Mouse (Mus musculus) WW6 (cell line): ENCODE results near the gene Vps53.
A peak's percentile ranks its signal among the peaks of the same experiment; 100 is the strongest.
"Not testable (repeated sequence)": the region's sequence is repeated elsewhere in the genome, so short reads cannot be mapped to it uniquely, and the experiment has no call there.

ENCODE experiments used
- DNase-seq: peaks from one replicate; pipeline ENCODE4 v3.0.0-alpha.2; 2013; ENCODE audit warnings: low read depth, low spot score

The Vps53 gene

DNA sequence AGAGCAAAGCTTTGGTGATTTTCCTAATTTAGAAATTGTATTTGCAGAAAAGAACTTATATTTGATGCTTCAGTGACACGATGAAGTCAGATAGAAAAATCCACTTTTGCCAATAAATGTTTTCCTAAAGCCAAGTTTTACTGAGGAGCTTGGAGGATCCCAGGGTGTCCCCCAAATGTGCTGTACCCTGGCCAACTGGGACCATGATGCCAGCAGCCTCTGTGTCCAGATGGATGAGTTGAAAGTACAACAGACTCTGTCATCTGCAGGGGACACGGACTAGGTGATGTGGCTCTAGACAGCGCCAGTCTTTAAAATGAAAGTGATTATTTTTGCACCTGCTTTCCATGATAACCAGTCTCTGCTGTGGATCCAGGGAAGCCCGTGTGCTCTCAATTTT lies 159.6 kb downstream of the Vps53 start:
- no peak for DNase-seq

DNA sequence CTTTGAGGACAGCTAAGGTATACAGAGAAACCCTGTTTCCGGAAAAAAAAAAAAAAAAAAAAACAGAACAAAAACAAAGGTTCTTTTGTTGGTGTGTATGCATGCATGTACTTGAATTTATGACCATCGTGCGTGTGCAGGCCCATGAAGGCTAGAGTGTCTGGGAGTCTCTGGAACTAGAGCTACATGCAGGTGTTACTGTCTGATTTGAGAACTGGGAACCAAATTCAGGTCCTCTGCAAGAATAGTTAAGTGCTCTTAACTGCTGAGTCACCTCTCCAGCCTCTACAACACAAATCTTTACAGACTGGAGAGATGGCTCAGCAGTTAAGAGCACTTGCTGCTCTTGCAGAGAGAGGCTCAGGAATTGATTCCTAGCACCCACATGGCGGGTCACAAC lies 163.6 kb downstream of the Vps53 start:
- no peak for DNase-seq

DNA sequence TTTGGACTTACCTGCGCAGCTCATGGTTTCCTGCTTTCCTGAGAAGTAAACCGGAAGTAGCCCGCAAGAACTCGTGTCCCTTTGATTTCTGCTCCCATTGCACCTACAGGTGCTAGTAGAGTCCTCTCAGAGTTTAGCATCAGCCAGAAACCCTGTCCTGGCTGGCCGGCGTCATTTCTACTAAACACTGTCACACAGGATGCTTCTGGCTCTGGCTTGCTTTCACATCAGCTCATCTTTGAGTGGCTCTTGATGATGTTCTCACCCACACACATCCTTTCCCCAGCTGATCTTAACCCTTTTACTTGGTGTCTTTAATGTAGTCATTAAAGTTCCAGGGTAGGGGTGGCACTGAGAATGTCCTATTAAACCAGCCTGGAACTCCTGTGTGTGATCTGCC lies 164.2 kb downstream of the Vps53 start:
- DNase-seq: no peak

DNA sequence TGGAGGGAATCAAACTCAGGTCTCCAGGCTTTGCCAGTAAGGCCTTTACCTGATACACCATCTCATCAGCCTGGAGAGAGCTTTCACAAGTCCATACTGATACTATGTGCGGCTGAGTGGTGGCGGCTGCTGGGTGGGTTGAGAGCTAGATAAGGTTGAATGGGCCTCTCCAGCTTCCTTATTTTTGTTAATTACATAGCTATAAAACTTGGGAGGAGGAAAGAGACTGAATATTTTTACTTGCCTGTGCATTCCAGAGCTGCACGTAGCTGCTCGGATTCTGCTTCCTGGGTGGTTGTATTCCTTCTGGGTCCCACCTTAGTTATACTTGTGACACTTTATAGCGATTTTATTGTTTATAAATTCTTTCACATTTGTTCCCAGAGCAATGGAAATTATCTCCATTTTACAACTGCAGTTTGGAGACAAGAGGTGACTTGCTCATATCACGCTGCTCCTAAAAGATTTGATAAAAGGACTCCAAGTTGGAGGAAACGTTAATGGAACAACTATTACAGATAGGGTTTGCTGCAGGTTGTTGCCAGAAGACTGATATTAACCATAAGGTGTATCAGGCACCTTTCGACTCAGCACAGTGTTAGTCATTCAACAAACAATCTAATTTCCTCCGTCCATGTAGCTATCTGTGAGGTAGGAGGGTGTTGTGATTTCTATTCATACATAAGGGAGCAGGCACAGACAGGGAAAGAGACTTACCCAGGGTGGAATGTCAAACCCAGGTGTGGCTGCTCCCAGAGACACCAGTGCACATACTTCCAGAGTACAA lies 168.4 kb downstream of the Vps53 start:
- DNase-seq: no peak

GRCm38 (mm10) chr11:76009101-76009500 lies 170.3 kb downstream of the Vps53 start:
- DNase-seq: no peak

DNA sequence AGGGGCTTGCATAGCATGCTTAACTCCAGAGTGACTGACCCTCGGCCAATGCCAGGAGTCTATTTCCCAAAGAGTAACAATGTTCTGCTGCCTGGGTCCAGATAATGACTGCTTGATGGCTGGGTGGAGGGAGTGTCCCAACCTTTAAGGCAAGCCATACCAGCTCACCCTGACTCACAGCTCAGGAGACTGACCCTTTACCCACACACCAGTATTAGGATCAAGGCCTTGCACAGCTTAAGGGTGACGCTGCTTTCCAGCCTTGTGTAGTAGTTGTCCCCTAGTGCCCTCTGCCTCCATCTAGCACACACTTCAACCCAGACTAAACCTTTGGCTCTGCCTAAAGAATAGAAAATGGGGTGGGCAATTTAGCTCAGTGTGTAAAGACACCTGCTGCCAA lies 171.3 kb downstream of the Vps53 start:
- DNase-seq: no peak

DNA sequence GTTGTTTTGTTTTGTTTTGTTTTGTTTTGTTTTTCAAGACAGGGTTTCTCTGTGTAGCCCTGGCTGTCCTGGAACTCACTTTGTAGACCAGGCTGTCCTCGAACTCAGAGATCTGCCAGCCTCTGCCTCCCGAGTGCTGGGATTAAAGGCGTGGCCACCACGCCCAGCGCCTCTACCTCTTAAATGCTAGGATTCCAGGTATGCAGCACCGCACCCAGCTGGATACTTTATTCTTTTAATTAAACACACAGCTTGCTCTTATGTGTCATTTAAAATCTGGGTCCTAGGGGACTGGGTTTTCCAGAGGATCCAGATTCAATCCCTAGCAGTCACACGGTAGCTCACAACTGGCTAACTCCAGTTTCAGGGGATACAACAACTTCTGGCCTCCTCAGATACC lies 175.2 kb downstream of the Vps53 start:
- DNase-seq: not testable (repeated sequence)

DNA sequence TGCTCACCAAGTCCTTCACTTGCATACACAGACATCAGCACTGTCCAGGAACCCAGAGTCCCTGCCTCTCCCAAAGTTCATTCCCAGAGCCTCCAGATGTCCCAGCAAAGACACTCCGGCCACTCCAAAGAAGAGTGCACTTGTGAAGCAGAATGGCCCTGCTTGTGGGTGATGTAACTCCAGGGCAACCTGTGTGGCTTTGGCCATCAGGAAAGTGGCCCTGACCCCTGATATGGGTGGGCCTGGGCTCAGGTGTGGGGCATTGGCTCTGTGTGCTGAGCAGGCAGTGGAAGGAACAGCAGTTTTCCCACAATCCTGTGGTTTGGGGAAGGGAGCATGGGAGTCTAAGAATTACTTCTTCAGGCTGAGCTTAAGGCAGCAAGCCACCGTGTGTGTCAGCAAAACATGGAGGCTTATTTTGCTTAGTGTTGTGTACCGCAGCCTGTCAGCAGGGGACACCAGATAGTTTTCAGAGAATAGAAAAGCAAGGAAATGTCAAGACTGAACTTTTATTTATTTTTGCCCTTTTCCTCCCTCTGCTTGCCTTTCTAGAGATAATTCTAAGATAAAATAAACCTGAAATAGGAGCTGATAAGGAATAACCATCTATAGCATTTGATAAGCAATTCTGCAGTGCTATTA lies 178.1 kb downstream of the Vps53 start:
- no peak for DNase-seq

- no peak for DNase-seq
Observed at GRCm38 (mm10) chr11:76000701-76001100, 178.7 kb downstream of the Vps53 start.

DNA sequence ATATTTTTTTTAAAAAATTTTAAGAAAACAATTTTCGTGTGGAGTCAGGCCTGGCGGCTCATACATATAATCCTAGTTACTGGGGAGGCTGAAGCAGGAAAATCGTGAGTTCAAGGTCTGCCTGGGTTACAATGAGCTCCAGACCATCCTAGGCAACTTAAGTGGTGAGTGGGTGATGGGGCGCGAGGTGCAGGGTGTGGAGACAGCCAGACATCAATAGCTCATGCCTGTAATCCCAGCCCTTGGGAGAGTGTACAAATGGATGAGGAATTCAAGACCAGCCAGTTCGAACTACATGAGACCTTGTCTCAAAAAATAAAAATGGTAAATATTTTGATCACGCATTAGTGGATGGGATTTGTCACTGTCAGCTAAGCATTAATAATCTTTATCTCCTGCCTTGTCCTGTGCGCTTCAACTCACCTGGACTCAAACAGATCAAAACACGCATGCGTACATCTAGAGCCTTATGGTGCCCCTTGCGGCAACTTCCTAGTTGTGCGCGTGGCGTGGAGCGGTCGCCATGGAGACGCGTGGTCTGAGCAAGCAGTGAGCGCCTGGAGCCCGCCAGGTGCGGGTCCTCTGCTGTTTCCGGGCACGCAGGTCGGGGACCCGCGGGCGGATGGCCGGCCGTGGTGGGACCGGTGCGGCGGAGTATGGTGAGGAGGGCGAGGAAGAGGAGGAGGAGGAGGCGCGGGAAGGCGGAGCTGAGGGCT lies 179.8 kb downstream of the Vps53 start, which contains the start of gene 1700016K19Rik:
TSS of gene 1700016K19Rik (plus strand) at position 473 of the 716 bp plus-strand sequence.
- DNase-seq: peak; percentile 89
